Mouse (Mus musculus) liver, adult 2 months (tissue): Measurements from ENCODE around the gene Olfr957. TPM values are rescaled to one million over a fixed set of nuclear protein-coding genes. Genes with fewer than 3 reads are reported as not detected.

ENCODE experiments used
- DNase-seq: peaks from one replicate; pipeline ENCODE4 v3.0.0-alpha.2; 2011; ENCODE audit warnings: low read depth, low spot score; ENCODE audit errors: extremely low read depth
- H3K27ac ChIP-seq: fragments of 200-500 bp; replicated peaks from 2 replicates; pipeline ENCODE4 v1.5.1; 2012; ENCODE audit warnings: low read depth, mild to moderate bottlenecking, control low read depth, inconsistent platforms, low read length; ENCODE audit not compliant: insufficient read depth
- H3K27me3 ChIP-seq: fragments of 200-500 bp; 2 replicates; pipeline ENCODE4 v1.6.1; 2012; ENCODE audit warnings: mild to moderate bottlenecking, moderate library complexity, low read length, inconsistent platforms; ENCODE audit not compliant: control insufficient read depth, insufficient read depth
- H3K36me3 ChIP-seq: fragments of 200-500 bp; 2 replicates; pipeline ENCODE4 v1.6.1; 2012; ENCODE audit warnings: low read length, inconsistent platforms; ENCODE audit not compliant: control insufficient read depth, insufficient read depth
- H3K4me1 ChIP-seq: fragments of 200-500 bp; 2 replicates; pipeline ENCODE4 v1.6.1; 2011; ENCODE audit warnings: low read length; ENCODE audit not compliant: control insufficient read depth, insufficient read depth
- H3K4me3 ChIP-seq: fragments of 200-500 bp; 2 replicates; pipeline ENCODE4 v1.5.1; 2011; ENCODE audit warnings: low read depth, mild to moderate bottlenecking, control low read depth, low read length, moderate library complexity; ENCODE audit not compliant: insufficient read depth
- H3K79me2 ChIP-seq: fragments of 200-500 bp; 2 replicates; pipeline ENCODE4 v1.6.1; 2012; ENCODE audit warnings: inconsistent platforms, mild to moderate bottlenecking, low read length, moderate library complexity; ENCODE audit not compliant: control insufficient read depth, insufficient read depth
- H3K9ac ChIP-seq: fragments of 200-500 bp; 2 replicates; pipeline ENCODE4 v1.6.1; 2012; ENCODE audit warnings: low read depth, mild to moderate bottlenecking, control low read depth, inconsistent platforms, low read length
- CTCF ChIP-seq: fragments of 200-500 bp; IDR thresholded peaks from 2 replicates; pipeline ENCODE4 v1.5.1; 2011; ENCODE audit warnings: low read depth, low read length, control low read depth
- POLR2A ChIP-seq: fragments of 200-500 bp; IDR thresholded peaks from 2 replicates; pipeline ENCODE4 v1.6.1; 2011; ENCODE audit warnings: low read length, control low read depth; ENCODE audit not compliant: insufficient read depth; ENCODE audit errors: extremely low read depth
- WGBS: fragments of 180-500 bp; shearing (Covaris S2); methylation state at CpG from one replicate; pipeline ENCODE4 v1.1.7; 2018; 5-methylcytosine and 5-hydroxymethylcytosine counted together
- polyA plus RNA-seq: library from polyadenylated mRNA; depleted of rRNA; stranded (reverse); fragments of >200 nt; gene quantifications from 2 replicates; pipeline ENCODE4 v1.2.3, GENCODE M21; 2012; rRNA removed
- total RNA-seq: library from RNA; depleted of rRNA; stranded (reverse); fragments of >200 nt; gene quantifications from 2 replicates; pipeline ENCODE4 v1.2.3, GENCODE M21; 2014; rRNA removed

Gene Olfr957
- total and polyA plus RNA-seq, 2 experiments = not detected

- H3K27me3 ChIP-seq = no peaks in the 10 kb centered on the region
- H3K9ac ChIP-seq = no peak overlapping the region
- no peaks in the 10 kb centered on the region for H3K36me3 ChIP-seq
- 86% methylated on average over 1 of the region's 1 CpGs for WGBS
- no peaks in the 10 kb centered on the region for H3K79me2 ChIP-seq
- H3K27ac ChIP-seq = no peak overlapping the region
- DNase-seq = no peak
- H3K4me3 ChIP-seq = no peak overlapping the region
- no peaks in the 10 kb centered on the region for H3K4me1 ChIP-seq
- TF ChIP-seq CTCF = no peak
- no peak for TF ChIP-seq POLR2A
These were observed 8.1 kb upstream of the Olfr957 start for GRCm38 (mm10) chr9:39523616-39524285.

- no peak overlapping the region for H3K27ac ChIP-seq
- no peak overlapping the region for H3K4me3 ChIP-seq
- H3K79me2 ChIP-seq = no peaks in the 10 kb centered on the region
- H3K36me3 ChIP-seq = no peaks in the 10 kb centered on the region
- H3K4me1 ChIP-seq = no peaks in the 10 kb centered on the region
- H3K9ac ChIP-seq = no peak overlapping the region
- TF ChIP-seq CTCF (no peak), POLR2A (no peak)
- no peaks in the 10 kb centered on the region for H3K27me3 ChIP-seq
- no peak for DNase-seq
These were observed 3.0 kb upstream of the Olfr957 start for GRCm38 (mm10) chr9:39518595-39518994.

- Histone ChIP-seq H3K9ac (no peak overlapping the region), H3K27ac (no peak overlapping the region), H3K79me2 (no peaks in the 10 kb centered on the region), H3K4me3 (no peak overlapping the region), H3K36me3 (no peaks in the 10 kb centered on the region), H3K4me1 (no peaks in the 10 kb centered on the region), H3K27me3 (no peaks in the 10 kb centered on the region)
- TF ChIP-seq POLR2A (no peak), CTCF (no peak)
- no peak for DNase-seq
- WGBS = 78% methylated on average over 9 of the region's 9 CpGs
These were observed 6.2 kb downstream of the Olfr957 start for GRCm38 (mm10) chr9:39509412-39509811.

- Histone ChIP-seq H3K36me3 (no peaks in the 10 kb centered on the region), H3K4me1 (no peaks in the 10 kb centered on the region), H3K27ac (no peak overlapping the region), H3K27me3 (no peaks in the 10 kb centered on the region), H3K4me3 (no peak overlapping the region), H3K79me2 (no peaks in the 10 kb centered on the region), H3K9ac (no peak overlapping the region)
- 6% methylated on average over 6 of the region's 6 CpGs for WGBS
- TF ChIP-seq CTCF (0 out of 2 replicates have a peak, but pooled peaks have one; percentile 6), POLR2A (no peak)
- DNase-seq = peak; percentile 4
These were observed 6.6 kb downstream of the Olfr957 start for GRCm38 (mm10) chr9:39508998-39509397.

- Histone ChIP-seq H3K27me3 (no peaks in the 10 kb centered on the region), H3K9ac (no peak within 1 kb of the TSS), H3K36me3 (no peaks in the 10 kb centered on the region), H3K4me3 (no peak within 1 kb of the TSS), H3K27ac (no peak within 1 kb of the TSS), H3K4me1 (no peaks in the 10 kb centered on the region), H3K79me2 (no peaks in the 10 kb centered on the region)
- no peak for TF ChIP-seq CTCF
- TF ChIP-seq POLR2A = no peak
- DNase-seq = no peak
- 84% methylated on average over 2 of the region's 2 CpGs for WGBS
These were observed 21.7 kb downstream of the Olfr957 start, which contains the start of gene Olfr44 for GRCm38 (mm10) chr9:39493895-39494294. Gene Olfr44 (minus strand): TSS chr9:39493995.

- H3K9ac ChIP-seq = no peak within 1 kb of the TSS
- DNase-seq = no peak
- H3K4me3 ChIP-seq = no peak within 1 kb of the TSS
- WGBS = 30% methylated on average over 1 of the region's 1 CpGs
- H3K4me1 ChIP-seq = no peaks in the 10 kb centered on the region
- H3K27me3 ChIP-seq = no peaks in the 10 kb centered on the region
- TF ChIP-seq POLR2A = no peak
- TF ChIP-seq CTCF = no peak
- no peaks in the 10 kb centered on the region for H3K79me2 ChIP-seq
- no peak within 1 kb of the TSS for H3K27ac ChIP-seq
- H3K36me3 ChIP-seq = no peaks in the 10 kb centered on the region
These were observed 43.8 kb downstream of the Olfr957 start, which contains the start of gene Olfr955 for GRCm38 (mm10) chr9:39471844-39472243. Gene Olfr955 (minus strand): TSS chr9:39471944.

Other genes with a start within 250 kb of the Olfr957 start
- not detected in 2 replicates for gene Olfr945, start 239.0 kb downstream of the Olfr957 start, total RNA-seq
- not detected in 2 replicates for gene Olfr945, start 239.0 kb downstream of the Olfr957 start, polyA plus RNA-seq
- gene Olfr948, start 189.8 kb downstream of the Olfr957 start, total RNA-seq = not detected in 2 replicates
- gene Olfr948, start 189.8 kb downstream of the Olfr957 start, polyA plus RNA-seq = not detected in 2 replicates
- gene Olfr951, start 128.4 kb downstream of the Olfr957 start, total RNA-seq = not detected in 2 replicates
- not detected in 2 replicates for gene Olfr951, start 128.4 kb downstream of the Olfr957 start, polyA plus RNA-seq
- gene Olfr952, start 88.7 kb downstream of the Olfr957 start, total RNA-seq = not detected in 2 replicates
- not detected in 2 replicates for gene Olfr952, start 88.7 kb downstream of the Olfr957 start, polyA plus RNA-seq
- gene Olfr954, start 59.1 kb downstream of the Olfr957 start, total RNA-seq = not detected in 2 replicates
- not detected in 2 replicates for gene Olfr954, start 59.1 kb downstream of the Olfr957 start, polyA plus RNA-seq
- gene Olfr955, start 43.9 kb downstream of the Olfr957 start, total RNA-seq = not detected in 2 replicates
- gene Olfr955, start 43.9 kb downstream of the Olfr957 start, polyA plus RNA-seq = not detected in 2 replicates
- not detected in 2 replicates for gene Olfr44, start 21.8 kb downstream of the Olfr957 start, total RNA-seq
- not detected in 2 replicates for gene Olfr44, start 21.8 kb downstream of the Olfr957 start, polyA plus RNA-seq
- gene Olfr958, start 38.2 kb upstream of the Olfr957 start, total RNA-seq = not detected in 2 replicates
- not detected in 2 replicates for gene Olfr958, start 38.2 kb upstream of the Olfr957 start, polyA plus RNA-seq
- gene Olfr959, start 59.8 kb upstream of the Olfr957 start, total RNA-seq = not detected in 2 replicates
- not detected in 2 replicates for gene Olfr959, start 59.8 kb upstream of the Olfr957 start, polyA plus RNA-seq
- gene AW551984, start 88.6 kb upstream of the Olfr957 start, total RNA-seq = 0.07 and 0.09 TPM in 2 replicates
- gene AW551984, start 88.6 kb upstream of the Olfr957 start, polyA plus RNA-seq = 0.01 and 0.13 TPM in 2 replicates
- gene Olfr148, start 94.8 kb upstream of the Olfr957 start, total RNA-seq = not detected in 2 replicates
- not detected in 2 replicates for gene Olfr148, start 94.8 kb upstream of the Olfr957 start, polyA plus RNA-seq
- gene Olfr960, start 105.6 kb upstream of the Olfr957 start, total RNA-seq = not detected in 2 replicates
- gene Olfr960, start 105.6 kb upstream of the Olfr957 start, polyA plus RNA-seq = not detected in 2 replicates
- not detected in 2 replicates for gene Olfr961, start 129.3 kb upstream of the Olfr957 start, total RNA-seq
- not detected in 2 replicates for gene Olfr961, start 129.3 kb upstream of the Olfr957 start, polyA plus RNA-seq
- not detected in 2 replicates for gene Olfr963, start 151.4 kb upstream of the Olfr957 start, total RNA-seq
- not detected in 2 replicates for gene Olfr963, start 151.4 kb upstream of the Olfr957 start, polyA plus RNA-seq
- not detected in 2 replicates for gene Olfr149, start 191.3 kb upstream of the Olfr957 start, total RNA-seq
- gene Olfr149, start 191.3 kb upstream of the Olfr957 start, polyA plus RNA-seq = not detected in 2 replicates
- gene Olfr965, start 195.5 kb upstream of the Olfr957 start, total RNA-seq = not detected in 2 replicates
- not detected in 2 replicates for gene Olfr965, start 195.5 kb upstream of the Olfr957 start, polyA plus RNA-seq
- gene Olfr150, start 215.2 kb upstream of the Olfr957 start, total RNA-seq = not detected in 2 replicates
- not detected in 2 replicates for gene Olfr150, start 215.2 kb upstream of the Olfr957 start, polyA plus RNA-seq
- not detected in 2 replicates for gene Olfr967, start 230.4 kb upstream of the Olfr957 start, total RNA-seq
- not detected in 2 replicates for gene Olfr967, start 230.4 kb upstream of the Olfr957 start, polyA plus RNA-seq